Mouse (Mus musculus) kidney, adult 8-10 months (tissue): ENCODE data around the gene Slc25a43.
A peak's percentile ranks its signal among the peaks of the same experiment; 100 is the strongest.

Experiments
- DNase-seq, 2 experiments: peaks; one replicate each; pipeline ENCODE4 v3.0.0; 2022

Gene Slc25a43

GRCm38 (mm10) chrX:36743503-36744101, at the start of gene Slc25a43:
Gene Slc25a43 (plus strand): TSS chrX:36743659.
- DNase-seq, result peak; percentile 5 to 17

- DNase-seq, result no peak
Observed at GRCm38 (mm10) chrX:36740124-36740951, 3.1 kb upstream of the Slc25a43 start.

GRCm38 (mm10) chrX:36741278-36741677, 2.2 kb upstream of the Slc25a43 start:
- DNase-seq, result no peak

GRCm38 (mm10) chrX:36742744-36743143, 715 bp upstream of the Slc25a43 start:
- DNase-seq, result no peak

DNA sequence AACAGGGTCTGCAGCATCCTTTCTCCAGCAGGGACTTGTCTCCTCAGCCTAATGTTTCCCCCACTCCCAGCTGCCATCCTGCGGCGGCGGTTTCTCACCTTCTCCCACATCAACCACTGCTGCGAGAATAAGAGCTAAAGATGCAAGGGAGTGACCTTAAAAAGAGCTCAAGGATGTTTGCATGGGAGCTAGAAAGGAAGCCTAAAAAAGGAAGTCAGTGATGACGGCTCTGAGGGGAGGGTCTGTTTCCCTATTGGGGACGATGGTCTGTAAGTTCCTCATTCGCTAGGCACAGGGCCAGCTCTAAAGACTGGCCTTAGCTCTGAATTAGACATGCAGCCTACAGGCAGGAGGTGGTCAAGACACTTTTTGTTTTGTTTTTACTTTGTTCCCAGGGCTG, 1.3 kb downstream of the Slc25a43 start:
- peak in 1 of 2 experiments; percentile 9 for DNase-seq

DNA sequence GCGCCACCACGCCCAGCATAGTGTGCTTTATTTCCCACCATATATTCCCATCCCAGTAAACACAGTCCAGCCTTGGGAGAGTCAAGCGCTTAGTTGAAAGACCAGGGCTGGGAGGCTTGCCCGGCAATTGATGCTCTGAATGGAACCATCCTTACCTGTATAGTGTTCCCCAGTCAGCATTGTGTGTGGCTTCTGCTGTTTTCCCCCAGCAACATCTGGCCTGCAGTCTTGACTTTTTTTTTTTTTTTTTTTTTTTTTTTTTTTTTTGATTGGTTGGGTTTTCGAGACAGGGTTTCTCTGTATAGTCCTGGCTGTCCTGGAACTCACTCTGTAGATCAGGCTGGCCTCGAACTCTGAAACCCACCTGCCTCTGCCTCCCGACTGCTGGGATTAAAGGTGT, 1.9 kb downstream of the Slc25a43 start:
- DNase-seq, result no peak

- no peak for DNase-seq
Observed at GRCm38 (mm10) chrX:36746789-36747188, 3.3 kb downstream of the Slc25a43 start.

GRCm38 (mm10) chrX:36748573-36748972, 5.1 kb downstream of the Slc25a43 start:
- DNase-seq, result peak in 1 of 2 experiments; percentile 15

GRCm38 (mm10) chrX:36749281-36749785, 5.9 kb downstream of the Slc25a43 start:
- DNase-seq, result no peak

- no peak for DNase-seq
Observed at GRCm38 (mm10) chrX:36750591-36750990, 7.1 kb downstream of the Slc25a43 start.

DNA sequence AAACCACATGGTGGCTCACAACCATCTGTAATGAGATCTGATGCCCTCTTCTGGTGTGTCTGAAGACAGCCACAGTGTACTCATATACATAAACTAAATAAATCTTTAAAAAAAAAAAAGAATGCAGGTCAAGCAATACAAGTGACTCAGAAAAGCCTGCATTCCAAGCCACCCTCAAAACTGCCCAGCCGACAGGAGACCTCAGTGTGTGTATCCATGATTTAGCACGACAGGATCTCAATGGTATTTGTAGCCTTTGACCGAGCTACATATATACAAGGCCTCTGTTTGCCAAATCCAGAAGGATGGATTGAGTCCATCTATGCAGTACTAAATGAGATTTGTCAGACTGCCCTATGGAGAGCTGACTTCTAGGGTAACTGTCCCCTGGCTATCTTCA, 9.1 kb downstream of the Slc25a43 start:
- DNase-seq, result no peak

GRCm38 (mm10) chrX:36757796-36758472, 14.5 kb downstream of the Slc25a43 start:
- no peak for DNase-seq

GRCm38 (mm10) chrX:36758566-36758965, 15.1 kb downstream of the Slc25a43 start:
- no peak for DNase-seq

DNA sequence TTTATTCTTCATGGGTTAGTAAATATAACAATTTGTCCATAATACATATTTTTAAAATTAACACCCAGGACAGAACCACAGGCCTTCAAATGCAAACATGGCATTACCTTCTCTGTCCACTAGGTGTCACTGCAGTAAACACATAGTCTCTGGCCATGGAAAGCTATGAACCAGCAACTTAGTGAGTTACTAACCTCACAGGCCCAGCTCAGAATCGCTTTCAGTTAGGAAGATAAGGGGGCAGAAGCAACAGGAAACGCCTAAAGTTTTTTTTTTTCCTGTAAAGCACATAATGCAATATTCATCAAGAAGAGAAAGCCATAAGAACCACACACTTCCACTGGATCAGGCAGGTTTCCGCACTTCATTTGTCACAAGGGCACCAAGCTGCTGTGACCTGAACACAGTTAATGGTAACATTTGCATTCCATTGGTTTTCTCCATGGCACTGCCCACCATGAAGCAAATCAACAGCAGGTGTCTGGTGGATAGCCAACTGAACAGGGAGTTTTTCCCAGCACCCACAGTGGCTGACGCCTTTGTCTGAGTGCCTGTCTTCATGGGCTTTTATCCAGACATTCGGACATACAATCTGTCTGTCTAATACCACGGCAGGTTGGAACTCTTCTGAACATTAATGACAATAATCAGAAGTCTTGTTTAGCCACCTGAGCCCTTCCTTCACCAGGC, 17.6 kb downstream of the Slc25a43 start:
- peak; percentile 61 to 65 for DNase-seq

- peak; percentile 62 to 79 for DNase-seq
Observed at GRCm38 (mm10) chrX:36762289-36762688, 18.8 kb downstream of the Slc25a43 start.

DNA sequence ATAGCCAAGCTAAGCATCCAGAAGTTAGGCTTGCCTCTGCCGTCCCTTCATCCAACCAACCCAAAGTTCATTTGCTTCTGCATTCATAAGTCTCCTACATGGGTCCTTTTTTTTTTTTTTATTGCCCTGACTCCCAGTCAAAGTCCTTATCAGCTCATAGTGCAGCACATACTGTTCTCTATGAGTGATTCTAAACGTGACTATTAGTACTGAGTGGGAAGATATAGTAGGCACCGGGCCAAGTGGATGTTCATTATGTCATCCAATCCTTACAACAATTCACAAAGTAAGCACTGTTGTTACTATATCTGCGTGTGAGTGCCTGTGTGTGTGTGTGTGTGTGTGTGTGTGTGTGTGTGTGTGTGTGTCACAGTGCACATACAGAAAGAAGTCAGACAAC, 19.4 kb downstream of the Slc25a43 start:
- peak in 1 of 2 experiments; percentile 6 for DNase-seq

DNA sequence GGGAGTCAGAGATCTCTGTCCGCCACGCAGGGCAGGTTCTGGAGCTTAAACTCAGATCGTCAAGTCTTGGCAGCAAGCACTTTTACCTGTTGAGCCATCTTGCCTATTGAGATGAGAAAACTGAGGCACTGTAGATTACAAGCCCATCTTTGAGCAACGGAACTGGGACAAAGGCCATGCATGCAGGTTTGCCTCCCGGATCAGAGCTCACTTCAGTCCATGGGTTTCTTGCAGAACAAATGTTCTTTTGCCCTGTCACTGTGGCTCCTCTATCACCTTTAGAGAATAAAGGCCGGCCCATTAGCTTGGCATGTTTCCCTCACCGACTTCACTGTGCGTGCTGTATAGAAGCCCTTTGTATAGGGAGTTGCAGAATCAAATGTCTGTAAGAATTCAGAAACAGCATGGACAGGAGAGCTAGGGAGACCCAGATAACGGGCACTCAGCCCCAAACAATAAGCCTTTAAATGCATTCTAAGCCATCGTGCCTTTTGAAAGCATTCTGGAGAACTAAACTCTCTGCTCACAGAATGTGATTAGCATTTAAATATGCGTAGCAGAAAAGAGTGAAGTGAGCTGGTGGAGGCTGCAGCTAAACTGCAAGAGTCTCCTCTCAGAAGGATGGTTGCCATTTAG, 20.0 kb downstream of the Slc25a43 start:
- no peak for DNase-seq

- DNase-seq, result no peak
Observed at GRCm38 (mm10) chrX:36763934-36764317, 20.5 kb downstream of the Slc25a43 start.

DNA sequence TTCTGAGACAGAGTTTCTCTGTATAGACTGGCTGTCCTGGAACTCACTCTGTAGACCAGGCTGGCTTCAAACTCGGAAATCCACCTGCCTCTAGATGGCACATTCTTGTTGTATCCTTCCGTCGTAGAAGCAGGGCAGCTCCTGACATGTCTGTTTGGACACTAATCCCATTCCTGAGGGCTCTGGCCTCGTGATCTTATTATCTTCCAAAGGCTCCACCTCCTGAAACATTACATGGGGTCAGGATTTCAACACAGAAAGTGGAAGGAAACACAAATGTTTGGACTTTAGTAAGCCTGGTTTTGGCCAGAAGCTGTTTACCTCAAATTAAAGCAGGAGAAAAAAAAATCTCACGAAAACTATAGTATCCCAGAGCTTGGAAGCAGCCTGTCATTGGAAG, 23.9 kb downstream of the Slc25a43 start:
- DNase-seq, result no peak

GRCm38 (mm10) chrX:36772591-36772990, 29.1 kb downstream of the Slc25a43 start:
- DNase-seq, result no peak

DNA sequence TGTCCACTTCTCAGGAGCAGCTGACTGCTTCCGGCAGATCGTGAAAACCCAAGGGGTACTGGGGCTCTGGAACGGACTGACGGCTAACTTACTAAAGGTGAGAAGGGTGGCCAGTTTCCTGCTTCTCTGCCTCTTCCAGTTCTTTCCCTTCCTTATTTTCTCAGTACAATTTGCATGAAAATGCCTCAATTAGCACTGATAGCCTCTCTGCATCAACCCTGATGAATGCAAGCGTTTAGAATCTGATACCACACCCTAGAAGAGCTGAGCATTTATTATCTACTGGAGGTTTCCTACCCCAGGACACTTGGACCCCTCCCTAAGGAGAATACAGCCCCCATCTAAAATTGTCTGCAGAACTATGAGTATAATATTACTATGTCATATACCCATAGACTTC, 32.1 kb downstream of the Slc25a43 start:
- no peak for DNase-seq

DNA sequence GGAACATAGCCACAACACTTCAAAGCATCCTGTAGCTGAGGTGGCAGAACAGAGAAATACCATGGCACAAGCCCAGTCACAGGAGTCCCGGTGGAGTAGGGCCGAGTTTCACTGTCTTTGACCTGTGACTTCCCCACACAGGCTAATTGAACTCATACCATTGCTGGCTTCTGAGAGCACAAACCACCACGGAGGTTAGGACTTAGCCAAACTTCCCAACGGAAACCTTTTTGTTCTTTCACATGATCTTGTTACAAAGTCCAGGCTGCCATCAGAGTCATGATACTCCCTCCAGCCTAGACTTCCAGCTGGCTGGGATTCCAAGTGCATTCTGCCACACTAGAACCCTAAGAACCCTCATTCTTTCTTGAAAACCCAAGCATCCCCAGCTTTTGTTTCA, 34.2 kb downstream of the Slc25a43 start:
- DNase-seq, result peak; percentile 20 to 49
